Mouse (Mus musculus): ENCODE data around the gene Chd4. TPM values are rescaled to one million over a fixed set of nuclear protein-coding genes. Genes with fewer than 3 reads are reported as not detected.

The Chd4 gene
- total and polyA plus RNA-seq, 3 experiments = 28.3 to 113 (median 97.1) TPM

DNA sequence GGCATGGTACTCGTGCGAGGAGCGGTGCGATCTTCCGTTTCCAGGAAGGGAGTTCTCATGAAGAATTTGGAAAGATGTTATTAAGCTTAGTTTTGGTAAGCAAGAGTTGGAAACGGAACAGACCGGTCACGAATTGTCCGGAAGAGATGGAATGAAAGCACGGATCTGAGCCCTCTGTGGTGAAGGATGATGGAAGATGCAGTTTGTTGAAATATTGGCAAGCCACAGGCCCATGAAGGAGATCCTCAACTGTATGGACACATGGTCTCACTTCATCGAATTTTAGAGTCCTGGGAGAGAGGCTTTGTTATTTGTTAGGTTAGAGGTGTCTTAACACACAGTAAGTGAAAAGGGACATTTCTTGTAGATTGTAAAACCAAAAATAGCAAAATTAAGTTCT is 36.7 kb downstream of the Chd4 start:
- Histone ChIP-seq H3K4me3 (peak overlapping the region; percentile 68), H3K27me3 (ENCODE audit: control insufficient read depth, insufficient read depth, low read length) (no peaks in the 10 kb centered on the region), H3K9ac (ENCODE audit: low read depth, low read length) (peak overlapping the region; percentile 90), H3K36me3 (ENCODE audit: control insufficient read depth, insufficient read depth, low read length) (no peaks in the 10 kb centered on the region), H3K27ac (peak overlapping the region; percentile 93), H3K79me2 (replicated peaks; ENCODE audit: control insufficient read depth, insufficient read depth, low read length) (no peaks in the 10 kb centered on the region), H3K4me1 (ENCODE audit: control insufficient read depth, insufficient read depth, low read length) (peaks cover 1% of the 10 kb centered on the region; the same call in 1 of the 2 replicates)
- DNase-seq = no peak
- WGBS = 2% methylated on average over 11 of the region's 11 CpGs
- TF ChIP-seq EP300 (IDR thresholded peaks at IDR 0.05; ENCODE audit: insufficient read depth, low read depth, low read length) (no peak), POLR2A (IDR thresholded peaks at IDR 0.05; ENCODE audit: insufficient read depth, low read depth, low read length) (no peak), CTCF (IDR thresholded peaks at IDR 0.05) (no peak)
- intact Hi-C loops (cut with DNase I) = no loop called here

- no peaks in the 10 kb centered on the region for H3K79me2 ChIP-seq (replicated peaks; ENCODE audit: control insufficient read depth, insufficient read depth, low read length)
- no peak overlapping the region for H3K4me3 ChIP-seq
- H3K9ac ChIP-seq (ENCODE audit: low read depth, low read length) = no peak overlapping the region
- DNase-seq = peak; percentile 33 to 66
- WGBS = 83% methylated on average over 19 of the region's 19 CpGs
- intact Hi-C loops (cut with DNase I) = no loop called here
- H3K4me1 ChIP-seq (ENCODE audit: control insufficient read depth, insufficient read depth, low read length) = peaks cover 1% of the 10 kb centered on the region; the same call in 1 of the 2 replicates
- TF ChIP-seq EP300 (IDR thresholded peaks at IDR 0.05; ENCODE audit: insufficient read depth, low read depth, low read length) (no peak), CTCF (IDR thresholded peaks at IDR 0.05) (peak; percentile 75)
- H3K27ac ChIP-seq = peak overlapping the region; percentile 5; the same call in 1 of the 2 replicates
- H3K36me3 ChIP-seq (ENCODE audit: control insufficient read depth, insufficient read depth, low read length) = no peaks in the 10 kb centered on the region
- no peaks in the 10 kb centered on the region for H3K27me3 ChIP-seq (ENCODE audit: control insufficient read depth, insufficient read depth, low read length)
These were observed 41.4 kb downstream of the Chd4 start for GRCm38 (mm10) chr6:125137002-125137671.

DNA sequence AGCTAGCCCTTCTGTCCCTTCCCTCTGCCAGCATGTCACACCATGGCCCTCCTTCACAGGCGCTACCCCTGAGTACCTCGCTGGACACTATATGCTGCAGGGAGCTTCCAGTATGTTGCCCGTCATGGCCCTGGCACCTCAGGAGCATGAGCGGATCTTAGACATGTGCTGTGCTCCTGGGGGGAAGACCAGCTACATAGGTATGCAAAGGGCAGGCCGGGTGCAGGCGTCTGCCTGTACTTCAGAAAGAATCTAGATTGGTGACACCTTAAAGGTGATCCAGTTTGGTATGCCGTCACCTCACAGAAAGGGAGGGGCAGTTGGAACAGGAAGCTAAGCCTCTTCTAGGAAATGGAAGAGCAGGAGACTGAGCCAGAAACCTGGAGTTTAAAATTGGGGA is 44.0 kb downstream of the Chd4 start:
- 88% methylated on average over 7 of the region's 7 CpGs for WGBS
- intact Hi-C loops (cut with DNase I) = no loop called here
- H3K36me3 ChIP-seq (ENCODE audit: control insufficient read depth, insufficient read depth, low read length) = no peaks in the 10 kb centered on the region
- H3K9ac ChIP-seq (ENCODE audit: low read depth, low read length) = no peak overlapping the region
- H3K4me1 ChIP-seq (ENCODE audit: control insufficient read depth, insufficient read depth, low read length) = no peaks in the 10 kb centered on the region
- H3K4me3 ChIP-seq = no peak overlapping the region
- DNase-seq = no peak
- TF ChIP-seq CTCF (IDR thresholded peaks at IDR 0.05) (no peak), POLR2A (IDR thresholded peaks at IDR 0.05; ENCODE audit: insufficient read depth, low read depth, low read length) (no peak), EP300 (IDR thresholded peaks at IDR 0.05; ENCODE audit: insufficient read depth, low read depth, low read length) (no peak)
- H3K27me3 ChIP-seq (ENCODE audit: control insufficient read depth, insufficient read depth, low read length) = no peaks in the 10 kb centered on the region
- H3K27ac ChIP-seq = no peak overlapping the region
- no peaks in the 10 kb centered on the region for H3K79me2 ChIP-seq (replicated peaks; ENCODE audit: control insufficient read depth, insufficient read depth, low read length)

- no peak for DNase-seq
- no peak overlapping the region for H3K27ac ChIP-seq
- peaks cover 11% of the 10 kb centered on the region for H3K4me1 ChIP-seq (ENCODE audit: control insufficient read depth, insufficient read depth, low read length)
- H3K36me3 ChIP-seq (ENCODE audit: control insufficient read depth, insufficient read depth, low read length) = no peaks in the 10 kb centered on the region; the same call in 1 of the 2 replicates
- 92% methylated on average over 8 of the region's 8 CpGs for WGBS
- H3K79me2 ChIP-seq (replicated peaks; ENCODE audit: control insufficient read depth, insufficient read depth, low read length) = peaks cover 2% of the 10 kb centered on the region
- intact Hi-C loops (cut with DNase I) = no loop called here
- H3K27me3 ChIP-seq (ENCODE audit: control insufficient read depth, insufficient read depth, low read length) = no peaks in the 10 kb centered on the region
- no peak overlapping the region for H3K9ac ChIP-seq (ENCODE audit: low read depth, low read length)
- no peak overlapping the region for H3K4me3 ChIP-seq
- no peak for TF ChIP-seq EP300 (IDR thresholded peaks at IDR 0.05; ENCODE audit: insufficient read depth, low read depth, low read length)
- TF ChIP-seq POLR2A (IDR thresholded peaks at IDR 0.05; ENCODE audit: insufficient read depth, low read depth, low read length) = no peak
- no peak for TF ChIP-seq CTCF (IDR thresholded peaks at IDR 0.05)
These were observed 46.7 kb downstream of the Chd4 start for GRCm38 (mm10) chr6:125142436-125142835.

- intact Hi-C loops (cut with DNase I) = no loop called here
- H3K36me3 ChIP-seq (ENCODE audit: control insufficient read depth, insufficient read depth, low read length) = no peaks in the 10 kb centered on the region; the same call in 1 of the 2 replicates
- TF ChIP-seq CTCF (IDR thresholded peaks at IDR 0.05) (no peak), EP300 (IDR thresholded peaks at IDR 0.05; ENCODE audit: insufficient read depth, low read depth, low read length) (no peak), POLR2A (IDR thresholded peaks at IDR 0.05; ENCODE audit: insufficient read depth, low read depth, low read length) (no peak)
- 74% methylated on average over 3 of the region's 3 CpGs for WGBS
- no peak overlapping the region for H3K9ac ChIP-seq (ENCODE audit: low read depth, low read length)
- H3K27ac ChIP-seq = no peak overlapping the region
- no peaks in the 10 kb centered on the region for H3K27me3 ChIP-seq (ENCODE audit: control insufficient read depth, insufficient read depth, low read length)
- H3K79me2 ChIP-seq (replicated peaks; ENCODE audit: control insufficient read depth, insufficient read depth, low read length) = peaks cover 2% of the 10 kb centered on the region
- H3K4me1 ChIP-seq (ENCODE audit: control insufficient read depth, insufficient read depth, low read length) = peaks cover 16% of the 10 kb centered on the region
- no peak overlapping the region for H3K4me3 ChIP-seq
- no peak for DNase-seq
These were observed 47.3 kb downstream of the Chd4 start for GRCm38 (mm10) chr6:125143128-125143527.

GRCm38 (mm10) chr6:125143904-125144303 is 48.1 kb downstream of the Chd4 start:
- Histone ChIP-seq H3K79me2 (replicated peaks; ENCODE audit: control insufficient read depth, insufficient read depth, low read length) (peaks cover 2% of the 10 kb centered on the region), H3K4me3 (no peak overlapping the region), H3K27ac (no peak overlapping the region), H3K9ac (ENCODE audit: low read depth, low read length) (no peak overlapping the region), H3K36me3 (ENCODE audit: control insufficient read depth, insufficient read depth, low read length) (no peaks in the 10 kb centered on the region; the same call in 1 of the 2 replicates), H3K4me1 (ENCODE audit: control insufficient read depth, insufficient read depth, low read length) (peaks cover 22% of the 10 kb centered on the region), H3K27me3 (ENCODE audit: control insufficient read depth, insufficient read depth, low read length) (no peaks in the 10 kb centered on the region)
- DNase-seq = no peak
- TF ChIP-seq CTCF (IDR thresholded peaks at IDR 0.05) (no peak), POLR2A (IDR thresholded peaks at IDR 0.05; ENCODE audit: insufficient read depth, low read depth, low read length) (no peak), EP300 (IDR thresholded peaks at IDR 0.05; ENCODE audit: insufficient read depth, low read depth, low read length) (no peak)
- WGBS = 85% methylated on average over 9 of the region's 9 CpGs
- intact Hi-C loops (cut with DNase I) = no loop called here

Measured in heart, adult 2 months (tissue).